Mouse (Mus musculus) embryonic facial prominence, embryonic 14.5 days (tissue): Measurements from ENCODE around the gene Zfyve27. TPM values are rescaled to one million over a fixed set of nuclear protein-coding genes. Genes with fewer than 3 reads are reported as not detected.
A peak's percentile ranks its signal among the peaks of the same experiment; 100 is the strongest.

Experiments used
- ATAC-seq: fragments of 200-750 bp; cut with Nextera tagmentation; 2 replicates; pipeline ENCODE4 v1.8.0; 2017; ENCODE audit warnings: low read depth, moderate number of reproducible peaks, moderate TSS enrichment
- DNase-seq: peaks from one replicate; pipeline ENCODE4 v3.0.0-alpha.2; 2015; ENCODE audit warnings: low spot score
- H3K27ac ChIP-seq: fragments of 300-500 bp; sonication (generic); replicated peaks from 2 replicates; pipeline ENCODE4 v1.5.1; 2014; ENCODE audit warnings: low read depth, mild to moderate bottlenecking, low read length, moderate library complexity
- H3K27me3 ChIP-seq: fragments of 300-500 bp; sonication (generic); replicated peaks from 2 replicates; pipeline ENCODE4 v1.6.1; 2014; ENCODE audit warnings: low read length; ENCODE audit not compliant: control insufficient read depth, insufficient read depth
- H3K36me3 ChIP-seq: fragments of 300-500 bp; sonication (generic); 2 replicates; pipeline ENCODE4 v1.6.1; 2014; ENCODE audit warnings: low read length, mixed read lengths; ENCODE audit not compliant: control insufficient read depth, insufficient read depth
- H3K4me1 ChIP-seq: fragments of 300-500 bp; sonication (generic); 2 replicates; pipeline ENCODE4 v1.6.1; 2014; ENCODE audit warnings: antibody characterized with exemption, low read length; ENCODE audit not compliant: control insufficient read depth, insufficient read depth
- H3K4me2 ChIP-seq: fragments of 300-500 bp; sonication (generic); 2 replicates; pipeline ENCODE4 v1.6.1; 2014; ENCODE audit warnings: low read depth, mild to moderate bottlenecking, low read length, moderate library complexity, mixed read lengths
- H3K4me3 ChIP-seq: fragments of 300-500 bp; sonication (generic); 2 replicates; pipeline ENCODE4 v1.5.1; 2014; ENCODE audit warnings: low read depth, mild to moderate bottlenecking, low read length
- H3K9ac ChIP-seq: fragments of 300-500 bp; sonication (generic); 2 replicates; pipeline ENCODE4 v1.6.1; 2014; ENCODE audit warnings: low read depth, mild to moderate bottlenecking, low read length, moderate library complexity, mixed read lengths
- H3K9me3 ChIP-seq: fragments of 300-500 bp; sonication (generic); 2 replicates; pipeline ENCODE4 v1.6.1; 2016; ENCODE audit warnings: low read length; ENCODE audit not compliant: control insufficient read depth
- WGBS: fragments of 180-500 bp; shearing (Covaris S2); extraction: QIAGEN DNeasy Blood & Tissue Kit; methylation state at CpG from one replicate; pipeline ENCODE4 v1.1.7; 2014; 5-methylcytosine and 5-hydroxymethylcytosine counted together
- polyA plus RNA-seq: library from polyadenylated mRNA; unstranded; fragments of >200 nt; fragmentation: Nextera tagmentation; extraction: Ambion mirVana; gene quantifications from 2 replicates; pipeline ENCODE4 v1.2.1, GENCODE M21; 2014

Gene Zfyve27
- polyA plus RNA-seq, 1 experiment from 2014 or later: 12.2 TPM

DNA sequence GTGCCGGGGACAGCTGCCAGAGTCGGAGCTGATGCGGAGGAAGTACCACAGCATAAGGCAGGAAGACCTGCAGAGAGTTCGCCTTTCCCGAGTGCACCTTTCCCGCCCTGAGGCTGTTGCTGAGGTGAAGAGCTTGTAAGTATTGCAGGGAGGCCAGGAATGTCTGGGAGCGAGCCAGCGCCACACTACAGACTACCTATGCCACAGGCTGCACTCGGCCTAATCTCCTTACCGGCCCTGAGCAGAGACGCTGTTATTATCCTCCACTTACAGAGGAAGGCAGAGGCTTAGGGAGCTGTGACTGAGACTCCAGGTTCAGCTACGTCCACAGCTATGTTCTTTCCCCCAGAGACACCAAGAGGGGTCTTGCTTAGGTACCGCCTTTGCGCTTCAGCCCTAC, 15.6 kb downstream of the Zfyve27 start:
- H3K9ac ChIP-seq: no peak overlapping the region
- H3K36me3 ChIP-seq: peaks cover 49% of the 10 kb centered on the region
- H3K4me3 ChIP-seq: no peak overlapping the region
- DNase-seq: no peak
- H3K27me3 ChIP-seq: no peaks in the 10 kb centered on the region
- no peak for ATAC-seq
- no peaks in the 10 kb centered on the region for H3K4me1 ChIP-seq
- H3K4me2 ChIP-seq: no peak overlapping the region
- WGBS: 80% methylated on average over 13 of the region's 14 CpGs
- no peaks in the 10 kb centered on the region for H3K9me3 ChIP-seq
- H3K27ac ChIP-seq: no peak overlapping the region

GRCm38 (mm10) chr19:42182673-42183072, 18.9 kb downstream of the Zfyve27 start:
- H3K9ac ChIP-seq: no peak overlapping the region
- H3K27me3 ChIP-seq: no peaks in the 10 kb centered on the region
- peaks cover 64% of the 10 kb centered on the region for H3K36me3 ChIP-seq
- no peak for DNase-seq
- H3K27ac ChIP-seq: no peak overlapping the region
- no peak for ATAC-seq
- no peak overlapping the region for H3K4me3 ChIP-seq
- 56% methylated on average over 6 of the region's 6 CpGs for WGBS
- no peak overlapping the region for H3K4me2 ChIP-seq
- H3K9me3 ChIP-seq: no peaks in the 10 kb centered on the region
- no peaks in the 10 kb centered on the region for H3K4me1 ChIP-seq

DNA sequence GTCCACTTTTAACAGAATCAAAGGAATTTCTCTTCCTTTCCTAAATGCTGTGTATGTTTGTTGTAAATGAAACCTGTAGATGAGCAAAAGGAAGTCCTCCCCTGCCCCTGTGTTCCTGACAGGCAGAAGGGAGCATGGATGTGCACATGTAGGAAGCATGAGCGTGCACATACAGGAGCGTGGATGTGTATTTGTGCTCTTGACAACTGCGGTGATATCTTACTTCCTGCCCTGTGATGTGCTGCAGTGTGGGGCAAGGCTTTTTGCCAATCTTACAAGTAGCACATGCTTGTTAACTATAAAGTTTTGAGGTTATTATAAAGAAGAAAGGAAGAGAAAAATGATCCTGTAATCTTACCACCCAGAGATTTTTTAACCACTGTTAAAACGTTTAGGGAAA, 26.0 kb downstream of the Zfyve27 start:
- Histone ChIP-seq H3K36me3 (peaks cover 39% of the 10 kb centered on the region), H3K4me1 (no peaks in the 10 kb centered on the region), H3K27ac (no peak overlapping the region), H3K9ac (no peak overlapping the region), H3K9me3 (no peaks in the 10 kb centered on the region), H3K4me3 (no peak overlapping the region), H3K27me3 (no peaks in the 10 kb centered on the region), H3K4me2 (no peak overlapping the region)
- WGBS: 65% methylated on average over 4 of the region's 4 CpGs
- DNase-seq (no peak), ATAC-seq (no peak)

- H3K9me3 ChIP-seq: no peaks in the 10 kb centered on the region
- H3K9ac ChIP-seq: no peak overlapping the region
- peaks cover 31% of the 10 kb centered on the region for H3K36me3 ChIP-seq
- H3K4me2 ChIP-seq: no peak overlapping the region
- H3K27ac ChIP-seq: no peak overlapping the region
- H3K4me1 ChIP-seq: no peaks in the 10 kb centered on the region
- 25% methylated on average over 3 of the region's 5 CpGs for WGBS
- no peak overlapping the region for H3K4me3 ChIP-seq
- DNase-seq (peak; percentile 37), ATAC-seq (no peak)
- H3K27me3 ChIP-seq: no peaks in the 10 kb centered on the region
These were observed 26.7 kb downstream of the Zfyve27 start for GRCm38 (mm10) chr19:42190494-42190893.

GRCm38 (mm10) chr19:42193311-42193710, 29.6 kb downstream of the Zfyve27 start:
- Histone ChIP-seq H3K4me1 (no peaks in the 10 kb centered on the region), H3K4me2 (no peak overlapping the region), H3K36me3 (peaks cover 24% of the 10 kb centered on the region), H3K9ac (no peak overlapping the region), H3K27ac (no peak overlapping the region), H3K27me3 (0 out of 2 replicates have a peak, but pooled peaks cover 3% of the 10 kb centered on the region), H3K9me3 (no peaks in the 10 kb centered on the region), H3K4me3 (no peak overlapping the region)
- ATAC-seq: 0 out of 2 replicates have a peak, but pooled peaks have one; percentile 18
- WGBS: 52% methylated on average over 2 of the region's 2 CpGs
- DNase-seq: no peak

GRCm38 (mm10) chr19:42196378-42196777, 32.6 kb downstream of the Zfyve27 start:
- H3K4me3 ChIP-seq: no peak overlapping the region
- DNase-seq: no peak
- H3K9ac ChIP-seq: no peak overlapping the region
- H3K4me1 ChIP-seq: 0 out of 2 replicates have a peak, but pooled peaks cover 1% of the 10 kb centered on the region
- ATAC-seq: no peak
- peaks cover 8% of the 10 kb centered on the region for H3K36me3 ChIP-seq
- no peak overlapping the region for H3K4me2 ChIP-seq
- H3K27ac ChIP-seq: no peak overlapping the region
- no peaks in the 10 kb centered on the region for H3K9me3 ChIP-seq
- 75% methylated on average over 4 of the region's 4 CpGs for WGBS
- H3K27me3 ChIP-seq: peaks cover 33% of the 10 kb centered on the region

GRCm38 (mm10) chr19:42197066-42197465, 33.3 kb downstream of the Zfyve27 start:
- Histone ChIP-seq H3K4me2 (no peak overlapping the region), H3K9me3 (no peaks in the 10 kb centered on the region), H3K4me3 (no peak overlapping the region), H3K36me3 (0 out of 2 replicates have a peak, but pooled peaks cover under 1% of the 10 kb centered on the region), H3K4me1 (0 out of 2 replicates have a peak, but pooled peaks cover 6% of the 10 kb centered on the region), H3K27me3 (peaks cover 40% of the 10 kb centered on the region), H3K9ac (no peak overlapping the region), H3K27ac (no peak overlapping the region)
- ATAC-seq: no peak
- DNase-seq: no peak
- WGBS: 62% methylated on average over 4 of the region's 4 CpGs

GRCm38 (mm10) chr19:42198026-42198425, 34.3 kb downstream of the Zfyve27 start:
- H3K4me3 ChIP-seq: no peak overlapping the region
- no peak overlapping the region for H3K4me2 ChIP-seq
- H3K27ac ChIP-seq: no peak overlapping the region
- H3K9ac ChIP-seq: no peak overlapping the region
- ATAC-seq (no peak), DNase-seq (no peak)
- 37% methylated on average over 11 of the region's 11 CpGs for WGBS
- H3K27me3 ChIP-seq: peaks cover 49% of the 10 kb centered on the region
- 0 out of 2 replicates have a peak, but pooled peaks cover 8% of the 10 kb centered on the region for H3K4me1 ChIP-seq
- H3K36me3 ChIP-seq: no peaks in the 10 kb centered on the region
- no peaks in the 10 kb centered on the region for H3K9me3 ChIP-seq

- Histone ChIP-seq H3K36me3 (no peaks in the 10 kb centered on the region), H3K4me3 (peak within 1 kb of the TSS; percentile 35), H3K27ac (no peak within 1 kb of the TSS), H3K27me3 (peaks cover 62% of the 10 kb centered on the region), H3K9ac (peak within 1 kb of the TSS; percentile 30; the same call in 1 of the 2 replicates), H3K4me1 (peaks cover 14% of the 10 kb centered on the region; the same call in 1 of the 2 replicates), H3K4me2 (peak within 1 kb of the TSS; percentile 55), H3K9me3 (no peaks in the 10 kb centered on the region)
- DNase-seq (no peak), ATAC-seq (peak; percentile 27; the same call in 1 of the 2 replicates)
- WGBS: 1% methylated on average over 30 of the region's 60 CpGs
These were observed 38.1 kb downstream of the Zfyve27 start, which contains the start of gene Sfrp5 for GRCm38 (mm10) chr19:42201696-42202381. Gene Sfrp5, minus strand, starts transcription at chr19:42202252.
